Mouse (Mus musculus): ENCODE results near the gene Emc6. TPM values are rescaled to one million over a fixed set of nuclear protein-coding genes. Genes with fewer than 3 reads are reported as not detected.

Gene Emc6
- 10 to 100 TPM; 60.5 to 72.1 TPM for total RNA-seq (2021)
- long read RNA-seq, experiment 1, transcript Emc6-201 (2 exons, 1,332 nt): major isoform, 101 of 109 reads
- long read RNA-seq, experiment 1, partial matches to known transcripts: 5 of 109 reads
- long read RNA-seq, experiment 1, other reads (novel, unspliced or antisense): 1 of 109 reads
- long read RNA-seq, experiment 2, transcript Emc6-201 (2 exons, 1,332 nt): major isoform, 87 of 104 reads
- long read RNA-seq, experiment 2, partial matches to known transcripts: 0 of 104 reads
- long read RNA-seq, experiment 2, other reads (novel, unspliced or antisense): 16 of 104 reads

GRCm38 (mm10) chr11:73176608-73177508 is at the start of gene Emc6, which contains the start of gene Tax1bp3:
Gene Emc6, minus strand, starts transcription at chr11:73177037.
Gene Tax1bp3, plus strand, starts transcription at chr11:73177083.
- peak; percentile 92 to 95 for DNase-seq (ENCODE audit: low spot score in 2 of 2)

- DNase-seq (ENCODE audit: low spot score in 2 of 2): no peak
Measured at GRCm38 (mm10) chr11:73225856-73226255, 49.0 kb upstream of the Emc6 start.

- DNase-seq (ENCODE audit: low spot score in 2 of 2): peak in 1 of 2 experiments; percentile 19
Measured at GRCm38 (mm10) chr11:73223966-73224365, 47.1 kb upstream of the Emc6 start.

- DNase-seq (ENCODE audit: low spot score in 2 of 2): no peak
Measured at GRCm38 (mm10) chr11:73222846-73223245, 46.0 kb upstream of the Emc6 start.

- no peak for DNase-seq (ENCODE audit: low spot score in 2 of 2)
Measured at GRCm38 (mm10) chr11:73220651-73221050, 43.8 kb upstream of the Emc6 start.

- no peak for DNase-seq (ENCODE audit: low spot score in 2 of 2)
Measured at GRCm38 (mm10) chr11:73219671-73220070, 42.8 kb upstream of the Emc6 start.

- no peak for DNase-seq (ENCODE audit: low spot score in 2 of 2)
Measured at GRCm38 (mm10) chr11:73213956-73214355, 37.1 kb upstream of the Emc6 start.

GRCm38 (mm10) chr11:73207621-73208020 is 30.8 kb upstream of the Emc6 start:
- no peak for DNase-seq (ENCODE audit: low spot score in 2 of 2)

GRCm38 (mm10) chr11:73205194-73205593 is 28.4 kb upstream of the Emc6 start:
- no peak for DNase-seq (ENCODE audit: low spot score in 2 of 2)

GRCm38 (mm10) chr11:73203895-73204294 is 27.1 kb upstream of the Emc6 start:
- no peak for DNase-seq (ENCODE audit: low spot score in 2 of 2)

- DNase-seq (ENCODE audit: low spot score in 2 of 2): no peak
Measured at GRCm38 (mm10) chr11:73201597-73201996, 24.8 kb upstream of the Emc6 start.

- DNase-seq (ENCODE audit: low spot score in 2 of 2): no peak
Measured at GRCm38 (mm10) chr11:73201021-73201420, 24.2 kb upstream of the Emc6 start.

- DNase-seq (ENCODE audit: low spot score in 2 of 2): no peak
Measured at GRCm38 (mm10) chr11:73199879-73200278, 23.0 kb upstream of the Emc6 start.

- DNase-seq (ENCODE audit: low spot score in 2 of 2): peak; percentile 73 to 86
Measured at GRCm38 (mm10) chr11:73199230-73199712, 22.4 kb upstream of the Emc6 start, which contains the start of gene Shpk. Gene Shpk, plus strand, starts transcription at chr11:73199460.

- no peak for DNase-seq (ENCODE audit: low spot score in 2 of 2)
Measured at GRCm38 (mm10) chr11:73198603-73199229, 21.9 kb upstream of the Emc6 start, which contains the start of gene Ctns. Gene Ctns, minus strand, starts transcription at chr11:73199042.

- DNase-seq (ENCODE audit: low spot score in 2 of 2): no peak
Measured at GRCm38 (mm10) chr11:73198190-73198589, 21.4 kb upstream of the Emc6 start.

- no peak for DNase-seq (ENCODE audit: low spot score in 2 of 2)
Measured at GRCm38 (mm10) chr11:73194444-73194843, 17.6 kb upstream of the Emc6 start.

GRCm38 (mm10) chr11:73193047-73193446 is 16.2 kb upstream of the Emc6 start:
- no peak for DNase-seq (ENCODE audit: low spot score in 2 of 2)

- DNase-seq (ENCODE audit: low spot score in 2 of 2): no peak
Measured at GRCm38 (mm10) chr11:73187231-73187630, 10.4 kb upstream of the Emc6 start.

- no peak for DNase-seq (ENCODE audit: low spot score in 2 of 2)
Measured at GRCm38 (mm10) chr11:73185872-73186615, 9.2 kb upstream of the Emc6 start.

GRCm38 (mm10) chr11:73177895-73178294 is 1.1 kb upstream of the Emc6 start:
- DNase-seq (ENCODE audit: low spot score in 2 of 2): no peak

Measured in adrenal gland, postnatal 4 days (tissue).